Mouse (Mus musculus) stomach, embryonic 15.5 days (tissue): ENCODE measurements around the gene Pla2g5. TPM values are rescaled to one million over a fixed set of nuclear protein-coding genes. Genes with fewer than 3 reads are reported as not detected.
A peak's percentile ranks its signal among the peaks of the same experiment; 100 is the strongest.

Experiments used
- ATAC-seq: fragments of 200-750 bp; cut with Nextera tagmentation; 2 replicates; pipeline ENCODE4 v1.8.0; 2017; ENCODE audit warnings: low read depth, moderate number of reproducible peaks, moderate TSS enrichment; ENCODE audit not compliant: insufficient read depth, low FRiP score
- H3K27ac ChIP-seq: fragments of 300-500 bp; sonication (generic); 2 replicates; pipeline ENCODE4 v1.5.1; 2015; ENCODE audit warnings: mild to moderate bottlenecking, inconsistent platforms
- H3K27me3 ChIP-seq: fragments of 300-500 bp; sonication (generic); replicated peaks from 2 replicates; pipeline ENCODE4 v1.6.1; 2015; ENCODE audit warnings: inconsistent platforms
- H3K36me3 ChIP-seq: fragments of 300-500 bp; sonication (generic); 2 replicates; pipeline ENCODE4 v1.6.1; 2015; ENCODE audit warnings: inconsistent platforms
- H3K4me1 ChIP-seq: fragments of 300-500 bp; sonication (generic); 2 replicates; pipeline ENCODE4 v1.6.1; 2015; ENCODE audit warnings: inconsistent platforms
- H3K4me2 ChIP-seq: fragments of 300-500 bp; sonication (generic); 2 replicates; pipeline ENCODE4 v1.6.1; 2015; ENCODE audit warnings: mild to moderate bottlenecking, inconsistent platforms
- H3K4me3 ChIP-seq: fragments of 300-500 bp; sonication (generic); replicated peaks from 2 replicates; pipeline ENCODE4 v1.5.1; 2015; ENCODE audit warnings: inconsistent platforms
- H3K9ac ChIP-seq: fragments of 300-500 bp; sonication (generic); 2 replicates; pipeline ENCODE4 v1.6.1; 2015; ENCODE audit warnings: inconsistent platforms
- H3K9me3 ChIP-seq: fragments of 300-500 bp; sonication (generic); 2 replicates; pipeline ENCODE4 v1.6.1; 2016; ENCODE audit warnings: inconsistent platforms
- WGBS: fragments of 180-500 bp; shearing (Covaris S2); methylation state at CpG from one replicate; pipeline ENCODE4 v1.1.7; 2015; 5-methylcytosine and 5-hydroxymethylcytosine counted together
- polyA plus RNA-seq: library from polyadenylated mRNA; unstranded; fragments of >200 nt; fragmentation: Nextera tagmentation; extraction: Ambion mirVana; gene quantifications from 2 replicates; pipeline ENCODE4 v1.2.1, GENCODE M21; 2015

The Pla2g5 gene
- polyA plus RNA-seq, 1 experiment from 2014 or later = 0.18 TPM

DNA sequence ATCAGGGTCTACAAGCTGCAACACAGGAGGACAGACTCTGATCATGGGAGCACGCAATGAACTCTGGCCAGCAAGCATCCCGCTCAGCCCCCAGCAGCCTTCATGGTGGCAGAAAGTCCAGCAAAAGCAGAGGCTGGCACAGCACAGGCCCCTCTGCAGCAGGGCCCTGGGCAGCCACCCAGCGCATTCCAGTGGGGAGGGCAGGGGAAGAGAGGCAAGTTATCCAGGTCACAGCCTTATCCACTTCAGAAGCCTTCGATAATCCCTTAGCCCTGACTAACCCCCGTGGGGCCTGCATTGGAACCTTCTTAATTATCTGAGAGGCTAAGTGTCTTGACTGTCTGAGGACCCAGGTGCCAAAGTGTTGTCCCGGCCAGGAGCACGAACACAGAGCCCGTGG lies 44.2 kb downstream of the Pla2g5 start:
- H3K4me3 ChIP-seq = no peak overlapping the region
- no peak overlapping the region for H3K27ac ChIP-seq
- 0 out of 2 replicates have a peak, but pooled peaks cover 2% of the 10 kb centered on the region for H3K4me1 ChIP-seq
- WGBS = 42% methylated on average over 8 of the region's 8 CpGs
- no peaks in the 10 kb centered on the region for H3K36me3 ChIP-seq
- ATAC-seq = no peak
- H3K27me3 ChIP-seq = no peaks in the 10 kb centered on the region
- no peaks in the 10 kb centered on the region for H3K9me3 ChIP-seq
- H3K4me2 ChIP-seq = no peak overlapping the region
- no peak overlapping the region for H3K9ac ChIP-seq

DNA sequence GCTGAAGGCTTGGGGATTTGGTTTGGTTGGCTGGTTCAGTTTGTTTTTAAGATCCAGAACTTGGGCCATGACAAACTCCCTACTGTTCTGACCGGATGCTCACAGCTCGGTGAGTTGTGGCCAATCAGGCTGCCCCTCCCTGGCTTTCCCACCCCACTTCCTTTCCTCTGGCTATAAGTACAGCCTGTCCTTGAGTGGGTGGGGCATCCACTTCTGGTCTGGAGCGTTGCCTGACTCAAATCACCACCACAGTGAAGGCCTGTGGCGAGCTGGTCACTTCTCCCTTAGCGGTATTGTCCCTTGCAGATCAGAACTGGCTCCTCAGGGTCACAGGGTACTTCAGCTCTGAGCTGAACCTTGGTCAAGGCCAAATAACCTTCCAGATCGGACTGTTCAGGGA lies 45.5 kb downstream of the Pla2g5 start:
- 61% methylated on average over 6 of the region's 6 CpGs for WGBS
- ATAC-seq = no peak
- Histone ChIP-seq H3K4me2 (no peak overlapping the region), H3K27me3 (no peaks in the 10 kb centered on the region), H3K4me1 (0 out of 2 replicates have a peak, but pooled peaks cover 2% of the 10 kb centered on the region), H3K36me3 (no peaks in the 10 kb centered on the region), H3K9me3 (no peaks in the 10 kb centered on the region), H3K4me3 (no peak overlapping the region), H3K9ac (no peak overlapping the region), H3K27ac (no peak overlapping the region)

DNA sequence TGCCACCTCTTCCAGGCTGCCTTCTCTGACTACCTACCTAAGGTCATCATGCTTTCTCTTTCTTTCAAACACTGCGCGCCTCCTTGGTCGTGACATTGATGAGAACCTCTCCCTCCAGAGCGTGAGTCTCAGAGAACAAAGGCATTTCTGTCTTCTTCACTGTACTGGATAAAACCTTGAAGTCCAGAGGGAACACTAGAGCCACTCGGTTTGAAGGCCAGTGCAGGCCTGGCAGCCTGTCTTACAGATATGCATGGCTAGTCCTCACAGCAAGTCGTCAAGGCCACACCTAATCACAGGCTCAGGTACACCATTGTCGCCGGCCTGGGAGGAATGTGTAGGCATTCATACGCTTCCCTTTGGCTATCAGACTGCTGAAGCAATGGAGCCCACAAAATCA lies 47.1 kb downstream of the Pla2g5 start:
- no peaks in the 10 kb centered on the region for H3K36me3 ChIP-seq
- H3K9ac ChIP-seq = no peak overlapping the region
- no peak for ATAC-seq
- no peaks in the 10 kb centered on the region for H3K9me3 ChIP-seq
- no peak overlapping the region for H3K4me2 ChIP-seq
- H3K27ac ChIP-seq = no peak overlapping the region
- no peak overlapping the region for H3K4me3 ChIP-seq
- H3K4me1 ChIP-seq = 0 out of 2 replicates have a peak, but pooled peaks cover 2% of the 10 kb centered on the region
- WGBS = 72% methylated on average over 9 of the region's 9 CpGs
- no peaks in the 10 kb centered on the region for H3K27me3 ChIP-seq

DNA sequence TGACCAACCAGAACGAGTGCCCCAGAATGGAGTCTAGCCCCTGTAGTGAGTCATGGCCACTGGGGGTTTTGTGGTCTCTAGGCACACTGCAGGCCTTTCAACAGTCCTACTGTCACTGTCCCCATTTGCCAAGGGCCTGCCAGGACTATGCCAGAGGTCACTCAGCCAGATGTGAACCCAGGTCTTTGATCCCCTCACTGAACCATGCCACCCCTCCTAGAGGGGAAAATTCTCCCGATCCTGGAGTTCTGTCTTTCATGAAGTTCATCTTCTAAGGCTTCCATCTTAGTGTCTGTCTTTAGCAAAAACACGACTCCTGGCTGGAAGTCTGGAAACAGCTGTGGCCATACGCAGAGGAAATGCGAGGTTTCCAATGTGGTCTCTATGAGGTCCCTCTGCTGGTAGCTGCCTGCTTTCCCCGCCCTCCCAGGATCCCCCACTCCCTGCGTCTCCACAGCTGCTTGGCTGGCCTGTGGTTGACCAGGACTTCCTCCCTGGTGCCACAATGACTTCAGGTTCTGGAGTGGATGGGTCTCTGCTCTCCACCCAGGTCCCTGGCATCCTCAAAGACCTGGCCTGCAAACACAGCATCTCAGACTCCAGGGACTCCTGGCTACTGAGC lies 56.3 kb downstream of the Pla2g5 start:
- no peak for ATAC-seq

DNA sequence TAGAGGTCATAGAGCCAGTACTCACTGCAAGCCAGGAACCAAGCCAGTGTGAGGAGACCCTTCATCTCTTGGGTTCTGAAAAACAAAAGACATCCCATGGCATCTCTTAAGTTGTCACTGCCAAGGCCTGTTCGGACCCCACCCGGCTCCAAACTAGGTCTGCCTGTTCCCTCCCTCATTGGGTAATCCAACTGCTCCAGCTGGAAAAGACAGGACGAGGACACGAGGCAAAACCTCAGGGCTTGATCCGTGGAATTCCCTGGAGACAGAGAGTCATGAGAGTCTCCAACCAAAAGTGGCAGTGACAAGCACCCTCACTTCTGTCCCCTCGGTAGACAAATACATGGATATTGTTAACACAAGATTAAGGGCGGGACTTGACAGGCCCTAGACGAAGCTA lies 57.1 kb downstream of the Pla2g5 start:
- no peak for ATAC-seq
- Histone ChIP-seq H3K4me3 (no peak overlapping the region), H3K9ac (no peak overlapping the region), H3K27me3 (no peaks in the 10 kb centered on the region), H3K4me1 (0 out of 2 replicates have a peak, but pooled peaks cover 8% of the 10 kb centered on the region), H3K4me2 (no peak overlapping the region), H3K36me3 (no peaks in the 10 kb centered on the region), H3K27ac (no peak overlapping the region), H3K9me3 (no peaks in the 10 kb centered on the region)
- 76% methylated on average over 8 of the region's 8 CpGs for WGBS

More for the DNA sequence above, 56.3 kb downstream of the Pla2g5 start:
- H3K27ac ChIP-seq = no peak overlapping the region
- H3K36me3 ChIP-seq = no peaks in the 10 kb centered on the region
- no peak overlapping the region for H3K4me2 ChIP-seq
- no peak overlapping the region for H3K4me3 ChIP-seq
- 36% methylated on average over 7 of the region's 7 CpGs for WGBS
- no peak overlapping the region for H3K9ac ChIP-seq
- no peaks in the 10 kb centered on the region for H3K27me3 ChIP-seq
- 0 out of 2 replicates have a peak, but pooled peaks cover 8% of the 10 kb centered on the region for H3K4me1 ChIP-seq
- no peaks in the 10 kb centered on the region for H3K9me3 ChIP-seq

DNA sequence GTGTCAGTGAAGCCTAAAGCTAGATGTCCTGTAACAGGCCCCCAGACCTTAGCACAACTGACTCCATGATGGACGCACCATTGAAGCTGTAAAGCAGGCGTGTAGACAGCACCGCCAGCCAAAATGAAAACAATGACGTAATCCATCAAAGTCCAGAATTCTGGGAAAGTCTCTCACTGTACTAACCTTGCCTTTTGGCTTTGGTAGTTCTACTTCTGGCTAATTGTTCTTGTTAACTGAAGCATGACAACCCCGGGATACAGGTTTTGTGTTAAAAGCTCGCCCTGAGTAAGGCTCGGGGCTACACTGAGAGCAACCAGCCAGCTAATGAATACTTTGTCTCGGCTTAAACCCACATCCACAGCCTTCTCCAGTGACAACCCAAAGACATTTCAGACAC lies 58.0 kb downstream of the Pla2g5 start:
- Histone ChIP-seq H3K4me2 (no peak overlapping the region), H3K36me3 (no peaks in the 10 kb centered on the region), H3K9me3 (no peaks in the 10 kb centered on the region), H3K9ac (no peak overlapping the region), H3K4me1 (0 out of 2 replicates have a peak, but pooled peaks cover 12% of the 10 kb centered on the region), H3K27ac (no peak overlapping the region), H3K4me3 (no peak overlapping the region), H3K27me3 (no peaks in the 10 kb centered on the region)
- 58% methylated on average over 8 of the region's 8 CpGs for WGBS
- no peak for ATAC-seq

DNA sequence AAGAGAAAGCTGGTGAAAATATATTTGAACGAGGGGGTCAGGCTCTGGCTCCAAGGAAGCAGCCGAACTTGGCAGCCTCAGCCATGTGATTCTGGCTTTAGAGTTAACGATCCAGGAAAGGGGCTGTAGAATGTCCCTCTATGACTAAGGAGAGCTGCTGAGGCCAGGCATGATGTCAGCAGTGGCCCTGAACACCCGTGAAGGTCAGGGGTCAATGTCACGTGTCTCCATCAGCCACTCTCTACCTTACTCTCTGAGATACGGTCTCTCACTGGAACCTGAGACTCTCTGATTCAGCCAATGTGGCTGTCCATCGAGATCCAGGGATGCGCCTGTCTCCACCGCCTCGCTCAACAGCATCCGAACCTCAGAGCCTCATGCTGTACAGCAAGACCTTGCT lies 60.4 kb downstream of the Pla2g5 start:
- no peaks in the 10 kb centered on the region for H3K9me3 ChIP-seq
- ATAC-seq = no peak
- WGBS = 82% methylated on average over 11 of the region's 11 CpGs

DNA sequence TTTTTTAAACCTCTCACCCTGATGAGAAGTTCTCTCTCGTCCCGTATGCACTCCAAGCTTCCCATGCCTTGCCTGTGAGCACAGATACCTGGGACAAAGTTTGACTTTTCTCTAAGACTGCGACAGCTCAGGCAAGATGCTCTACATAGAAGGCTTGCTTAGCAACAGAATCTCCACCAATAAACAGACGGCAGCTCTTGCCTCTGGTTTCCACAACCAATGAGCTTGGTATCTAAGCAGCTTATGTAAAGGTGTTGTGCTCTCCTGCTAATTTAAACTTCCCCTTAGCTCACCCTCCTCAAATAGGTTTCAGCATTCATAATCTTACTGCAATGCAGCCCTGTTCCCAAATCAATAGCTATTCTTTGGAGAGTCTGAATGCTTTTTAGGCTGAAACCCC lies 61.7 kb downstream of the Pla2g5 start:
- 69% methylated on average over 4 of the region's 4 CpGs for WGBS
- ATAC-seq = no peak
- no peaks in the 10 kb centered on the region for H3K27me3 ChIP-seq

More for the DNA sequence above, 60.4 kb downstream of the Pla2g5 start:
- Histone ChIP-seq H3K4me1 (0 out of 2 replicates have a peak, but pooled peaks cover 12% of the 10 kb centered on the region), H3K27me3 (no peaks in the 10 kb centered on the region), H3K9ac (no peak overlapping the region), H3K36me3 (no peaks in the 10 kb centered on the region), H3K4me2 (no peak overlapping the region), H3K4me3 (no peak overlapping the region), H3K27ac (no peak overlapping the region)

DNA sequence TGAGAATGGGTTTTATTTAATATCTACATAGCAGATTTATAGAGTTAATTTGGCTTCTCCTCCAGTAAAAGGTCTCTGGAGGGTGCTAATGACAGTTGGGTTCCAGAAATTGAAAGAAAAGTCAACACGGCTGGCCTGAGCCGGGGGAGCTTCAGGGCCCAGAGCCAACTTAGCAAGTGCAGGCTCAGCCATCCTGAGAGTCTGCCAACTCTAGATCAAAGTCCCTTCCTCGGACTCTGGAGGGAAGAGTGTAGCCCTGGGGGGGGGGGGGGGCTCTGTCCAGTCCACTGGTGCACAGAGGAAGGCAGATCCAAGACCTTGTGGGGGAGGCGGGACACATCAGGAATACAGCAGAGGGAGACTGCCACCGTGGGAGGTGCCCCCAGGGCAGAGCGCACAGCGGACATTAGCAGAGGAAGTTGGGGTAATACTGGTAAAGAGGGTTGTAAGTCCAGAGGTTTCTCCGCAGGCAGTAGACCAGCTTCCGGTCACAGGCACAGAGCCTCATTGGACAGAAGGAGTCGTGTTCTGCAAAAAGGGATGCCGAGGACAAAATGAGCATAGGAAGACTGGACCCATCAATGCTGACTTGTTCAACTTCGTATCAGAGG lies 63.0 kb downstream of the Pla2g5 start:
- WGBS = 56% methylated on average over 12 of the region's 12 CpGs
- Histone ChIP-seq H3K4me2 (no peak overlapping the region), H3K27ac (no peak overlapping the region), H3K27me3 (no peaks in the 10 kb centered on the region), H3K9me3 (no peaks in the 10 kb centered on the region), H3K36me3 (no peaks in the 10 kb centered on the region), H3K9ac (no peak overlapping the region), H3K4me1 (0 out of 2 replicates have a peak, but pooled peaks cover 9% of the 10 kb centered on the region), H3K4me3 (no peak overlapping the region)
- peak; percentile 39; the same call in 1 of the 2 replicates for ATAC-seq

More for the DNA sequence above, 61.7 kb downstream of the Pla2g5 start:
- Histone ChIP-seq H3K27ac (no peak overlapping the region), H3K9ac (no peak overlapping the region), H3K36me3 (no peaks in the 10 kb centered on the region), H3K9me3 (no peaks in the 10 kb centered on the region), H3K4me3 (no peak overlapping the region), H3K4me1 (0 out of 2 replicates have a peak, but pooled peaks cover 8% of the 10 kb centered on the region), H3K4me2 (no peak overlapping the region)

DNA sequence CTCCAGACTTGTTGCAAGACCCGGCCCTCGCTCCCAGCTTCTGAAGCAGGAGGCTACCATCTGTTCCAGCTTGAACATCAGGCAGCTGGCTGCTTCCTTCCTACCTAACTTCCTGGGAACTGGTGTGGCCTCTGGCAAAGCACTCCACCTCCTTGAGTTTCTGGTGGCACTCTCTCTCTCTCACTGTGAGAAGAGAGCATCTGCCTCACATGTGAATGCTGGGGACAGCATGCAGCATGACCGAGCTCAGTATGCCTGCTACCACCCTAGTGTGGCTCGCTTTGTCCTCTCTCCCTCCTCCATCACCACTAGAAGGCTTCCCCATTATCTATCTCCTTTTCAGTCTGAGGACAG lies 66.1 kb downstream of the Pla2g5 start:
- Histone ChIP-seq H3K27me3 (no peaks in the 10 kb centered on the region), H3K36me3 (no peaks in the 10 kb centered on the region), H3K4me1 (0 out of 2 replicates have a peak, but pooled peaks cover 15% of the 10 kb centered on the region), H3K4me3 (no peak overlapping the region), H3K27ac (no peak overlapping the region), H3K9me3 (no peaks in the 10 kb centered on the region), H3K4me2 (no peak overlapping the region), H3K9ac (no peak overlapping the region)
- 57% methylated on average over 4 of the region's 4 CpGs for WGBS
- no peak for ATAC-seq

DNA sequence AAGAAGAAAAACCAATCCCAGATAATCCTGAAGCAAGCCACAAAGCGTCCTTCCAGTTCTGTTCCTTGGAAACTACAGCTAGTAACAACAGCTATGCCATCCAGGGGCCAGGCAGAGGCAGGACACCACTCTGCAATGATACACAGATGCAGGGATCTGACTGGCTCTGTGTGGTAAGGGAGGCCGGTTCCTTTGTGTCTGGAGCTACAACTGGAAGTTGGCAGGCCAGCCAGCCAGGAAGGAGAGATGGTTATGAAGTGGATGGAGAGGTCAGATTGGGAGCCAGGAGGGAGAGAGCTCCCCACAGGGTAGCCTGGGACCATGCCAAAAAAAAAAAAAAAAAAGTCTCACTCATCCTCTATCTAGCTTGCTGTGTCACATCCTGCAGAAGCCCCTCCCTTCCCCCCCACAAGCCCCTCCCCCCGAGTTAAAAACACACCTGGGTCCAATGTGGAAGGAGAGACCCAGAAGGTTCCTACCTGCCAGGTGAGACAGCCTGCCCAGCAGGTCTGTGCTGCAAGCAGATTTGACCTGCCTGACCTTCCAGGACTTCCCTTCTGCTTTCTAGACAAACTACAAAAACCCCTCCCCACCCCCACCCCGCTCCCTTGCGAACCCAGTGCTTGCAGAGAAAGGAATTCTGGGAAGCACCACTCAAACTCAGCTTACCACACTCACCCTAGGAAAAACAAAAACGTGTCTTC lies 66.6 kb downstream of the Pla2g5 start:
- H3K4me3 ChIP-seq = no peak overlapping the region
- H3K9ac ChIP-seq = no peak overlapping the region
- H3K4me2 ChIP-seq = no peak overlapping the region
- no peaks in the 10 kb centered on the region for H3K36me3 ChIP-seq
- no peaks in the 10 kb centered on the region for H3K27me3 ChIP-seq
- WGBS = 33% methylated on average over 6 of the region's 6 CpGs
- H3K27ac ChIP-seq = no peak overlapping the region
- H3K9me3 ChIP-seq = no peaks in the 10 kb centered on the region
- 0 out of 2 replicates have a peak, but pooled peaks cover 15% of the 10 kb centered on the region for H3K4me1 ChIP-seq
- no peak for ATAC-seq

DNA sequence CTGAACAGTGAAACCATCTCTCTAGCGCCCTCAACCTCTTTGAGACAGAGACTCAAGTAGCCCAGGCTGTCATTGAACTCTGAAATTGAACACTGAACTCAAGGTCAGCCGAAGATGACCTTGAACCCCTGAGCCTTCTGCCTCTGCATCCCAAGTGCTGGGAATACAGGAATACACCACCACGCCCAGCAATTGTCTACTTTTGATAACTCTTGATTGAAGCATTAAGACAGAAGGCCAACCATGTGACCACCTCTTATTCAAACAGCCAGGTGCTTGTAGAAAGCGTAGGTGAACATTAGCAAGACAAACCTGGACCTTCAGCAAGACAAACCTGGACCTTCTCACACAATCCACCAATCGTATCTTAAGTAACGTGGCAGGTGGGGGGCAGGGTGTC lies 68.9 kb downstream of the Pla2g5 start:
- Histone ChIP-seq H3K27ac (no peak overlapping the region), H3K9ac (no peak overlapping the region), H3K27me3 (no peaks in the 10 kb centered on the region), H3K4me2 (no peak overlapping the region), H3K9me3 (no peaks in the 10 kb centered on the region), H3K4me1 (0 out of 2 replicates have a peak, but pooled peaks cover 11% of the 10 kb centered on the region), H3K4me3 (no peak overlapping the region), H3K36me3 (no peaks in the 10 kb centered on the region)
- no peak for ATAC-seq
- WGBS = 88% methylated on average over 6 of the region's 6 CpGs
